Mouse (Mus musculus): Measurements from ENCODE around the gene Klrg1. TPM values are rescaled to one million over a fixed set of nuclear protein-coding genes. Genes with fewer than 3 reads are reported as not detected.

Klrg1 gene
- polyA plus RNA-seq, 1 experiment from 2014 or later, result 0.99 TPM

- no peak overlapping the region for H3K27ac ChIP-seq (ENCODE audit: low read depth, low read length)
- H3K9me3 ChIP-seq (ENCODE audit: control insufficient read depth, low read length), result no peaks in the 10 kb centered on the region
- no peak for ATAC-seq
- H3K36me3 ChIP-seq (ENCODE audit: control insufficient read depth, insufficient read depth, low read length), result no peaks in the 10 kb centered on the region
- peaks cover 5% of the 10 kb centered on the region; the same call in 1 of the 2 replicates for H3K4me1 ChIP-seq (ENCODE audit: control insufficient read depth, insufficient read depth, low read depth, low read length)
- H3K4me3 ChIP-seq (ENCODE audit: low read length), result no peak overlapping the region
- no peaks in the 10 kb centered on the region for H3K27me3 ChIP-seq (replicated peaks; ENCODE audit: control insufficient read depth, insufficient read depth, low read length)
- WGBS, result 52% methylated on average over 9 of the region's 9 CpGs
- no peak overlapping the region for H3K4me2 ChIP-seq (ENCODE audit: low read length)
- H3K9ac ChIP-seq (ENCODE audit: low read depth, low read length), result no peak overlapping the region
Observed at GRCm38 (mm10) chr6:122295242-122295641, 12.6 kb upstream of the Klrg1 start.

DNA sequence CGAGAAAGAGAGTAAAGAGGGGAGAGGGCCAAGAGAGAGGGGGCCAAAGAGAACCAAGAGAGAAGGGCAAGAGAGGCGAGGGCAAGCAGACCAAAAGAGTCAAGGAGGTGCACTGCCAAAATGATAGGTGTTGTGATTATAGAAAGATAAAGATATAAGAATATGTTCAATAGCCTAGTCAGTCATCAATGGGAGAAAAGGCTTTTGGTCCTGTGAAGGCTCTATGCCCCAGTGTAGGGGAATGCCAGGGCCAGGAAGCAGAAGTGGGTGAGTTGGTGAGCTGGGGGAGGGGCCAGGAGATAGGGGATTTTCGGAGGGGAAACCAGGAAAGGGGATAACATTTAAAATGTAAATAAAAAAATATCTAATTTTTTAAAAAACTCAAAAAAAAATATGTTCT is 11.6 kb upstream of the Klrg1 start:
- H3K9me3 ChIP-seq (ENCODE audit: control insufficient read depth, low read length), result no peaks in the 10 kb centered on the region
- H3K27ac ChIP-seq (ENCODE audit: low read depth, low read length), result no peak overlapping the region
- peaks cover 5% of the 10 kb centered on the region; the same call in 1 of the 2 replicates for H3K4me1 ChIP-seq (ENCODE audit: control insufficient read depth, insufficient read depth, low read depth, low read length)
- no peak overlapping the region for H3K4me2 ChIP-seq (ENCODE audit: low read length)
- H3K4me3 ChIP-seq (ENCODE audit: low read length), result no peak overlapping the region
- no peaks in the 10 kb centered on the region for H3K36me3 ChIP-seq (ENCODE audit: control insufficient read depth, insufficient read depth, low read length)
- 80% methylated on average over 3 of the region's 3 CpGs for WGBS
- no peak for ATAC-seq
- H3K9ac ChIP-seq (ENCODE audit: low read depth, low read length), result no peak overlapping the region
- no peaks in the 10 kb centered on the region for H3K27me3 ChIP-seq (replicated peaks; ENCODE audit: control insufficient read depth, insufficient read depth, low read length)

- Histone ChIP-seq H3K9ac (ENCODE audit: low read depth, low read length) (no peak overlapping the region), H3K27me3 (replicated peaks; ENCODE audit: control insufficient read depth, insufficient read depth, low read length) (no peaks in the 10 kb centered on the region), H3K4me3 (ENCODE audit: low read length) (no peak overlapping the region), H3K9me3 (ENCODE audit: control insufficient read depth, low read length) (no peaks in the 10 kb centered on the region), H3K36me3 (ENCODE audit: control insufficient read depth, insufficient read depth, low read length) (no peaks in the 10 kb centered on the region), H3K4me2 (ENCODE audit: low read length) (no peak overlapping the region), H3K4me1 (ENCODE audit: control insufficient read depth, insufficient read depth, low read depth, low read length) (peaks cover 5% of the 10 kb centered on the region; the same call in 1 of the 2 replicates), H3K27ac (ENCODE audit: low read depth, low read length) (no peak overlapping the region)
- WGBS, result 92% methylated on average over 9 of the region's 9 CpGs
- ATAC-seq, result no peak
Observed at GRCm38 (mm10) chr6:122293796-122294195, 11.1 kb upstream of the Klrg1 start.

DNA sequence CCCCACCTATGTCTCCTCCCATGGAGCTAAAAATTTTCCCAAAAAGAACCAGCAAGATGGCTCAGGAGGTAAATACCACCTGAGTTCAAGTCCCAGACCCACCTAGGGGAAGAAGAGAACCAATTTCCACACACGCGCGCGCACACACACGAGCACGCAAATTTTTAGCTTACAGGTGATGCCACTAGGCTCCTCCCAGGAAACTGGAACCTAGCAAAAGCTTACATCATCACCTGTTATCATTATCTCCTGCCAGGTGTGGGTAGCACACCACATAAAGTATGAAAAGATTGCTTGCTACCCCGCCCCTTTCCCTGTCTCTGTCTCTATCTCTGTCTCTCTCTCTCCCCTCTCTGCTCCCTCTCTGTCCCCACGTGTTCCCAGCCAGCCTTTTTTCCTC is 10.4 kb upstream of the Klrg1 start:
- WGBS, result 95% methylated on average over 8 of the region's 8 CpGs
- no peak overlapping the region for H3K27ac ChIP-seq (ENCODE audit: low read depth, low read length)
- H3K4me3 ChIP-seq (ENCODE audit: low read length), result no peak overlapping the region
- no peaks in the 10 kb centered on the region for H3K27me3 ChIP-seq (replicated peaks; ENCODE audit: control insufficient read depth, insufficient read depth, low read length)
- no peaks in the 10 kb centered on the region for H3K9me3 ChIP-seq (ENCODE audit: control insufficient read depth, low read length)
- H3K4me1 ChIP-seq (ENCODE audit: control insufficient read depth, insufficient read depth, low read depth, low read length), result peaks cover 5% of the 10 kb centered on the region; the same call in 1 of the 2 replicates
- H3K4me2 ChIP-seq (ENCODE audit: low read length), result no peak overlapping the region
- no peak for ATAC-seq
- no peaks in the 10 kb centered on the region for H3K36me3 ChIP-seq (ENCODE audit: control insufficient read depth, insufficient read depth, low read length)
- no peak overlapping the region for H3K9ac ChIP-seq (ENCODE audit: low read depth, low read length)

DNA sequence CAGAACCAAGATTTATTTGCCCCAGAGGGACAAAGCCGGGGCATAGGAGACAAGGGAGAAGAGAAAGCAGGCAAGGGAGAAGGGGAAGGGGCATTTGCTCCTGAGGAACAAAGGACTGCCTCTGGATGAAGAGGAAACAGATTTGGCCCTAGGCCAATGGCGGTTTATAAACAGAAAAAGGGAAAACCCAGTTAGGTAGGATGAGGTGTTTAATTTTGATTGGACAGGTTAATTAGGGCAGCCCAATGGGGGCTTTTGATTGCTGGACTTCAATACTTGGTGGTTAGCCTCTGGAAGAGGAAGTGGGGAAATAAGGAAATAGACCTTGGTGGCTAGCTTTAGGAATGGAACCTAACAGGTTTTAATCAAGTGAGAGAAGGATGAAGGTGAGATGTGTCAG is 9.5 kb upstream of the Klrg1 start:
- Histone ChIP-seq H3K4me1 (ENCODE audit: control insufficient read depth, insufficient read depth, low read depth, low read length) (peaks cover 5% of the 10 kb centered on the region; the same call in 1 of the 2 replicates), H3K27me3 (replicated peaks; ENCODE audit: control insufficient read depth, insufficient read depth, low read length) (no peaks in the 10 kb centered on the region), H3K9me3 (ENCODE audit: control insufficient read depth, low read length) (no peaks in the 10 kb centered on the region), H3K27ac (ENCODE audit: low read depth, low read length) (no peak overlapping the region), H3K36me3 (ENCODE audit: control insufficient read depth, insufficient read depth, low read length) (no peaks in the 10 kb centered on the region), H3K4me3 (ENCODE audit: low read length) (no peak overlapping the region), H3K9ac (ENCODE audit: low read depth, low read length) (no peak overlapping the region), H3K4me2 (ENCODE audit: low read length) (no peak overlapping the region)
- ATAC-seq, result no peak
- WGBS, result 62% methylated on average over 2 of the region's 2 CpGs

DNA sequence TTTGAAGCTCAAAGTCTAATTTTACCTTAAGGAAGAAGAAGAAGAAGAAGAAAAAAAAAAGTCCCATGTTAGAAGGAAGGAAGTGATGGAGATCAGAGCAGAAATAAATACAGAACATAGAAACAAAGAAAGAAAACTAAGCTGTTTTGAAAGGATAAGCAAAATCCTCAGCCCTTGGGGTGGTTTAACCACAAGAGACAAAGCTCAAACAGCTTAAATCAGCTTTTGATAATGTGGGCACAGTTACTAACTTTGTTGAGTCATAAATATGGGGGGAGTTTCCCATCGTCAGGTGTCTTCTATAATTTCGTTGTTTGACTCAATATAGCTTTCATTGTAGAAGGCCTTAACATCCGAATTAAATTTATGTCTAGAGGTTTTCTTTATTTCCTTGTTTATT is 9.1 kb upstream of the Klrg1 start:
- ATAC-seq, result no peak
- peaks cover 2% of the 10 kb centered on the region; the same call in 1 of the 2 replicates for H3K4me1 ChIP-seq (ENCODE audit: control insufficient read depth, insufficient read depth, low read depth, low read length)
- no peaks in the 10 kb centered on the region for H3K27me3 ChIP-seq (replicated peaks; ENCODE audit: control insufficient read depth, insufficient read depth, low read length)
- H3K4me2 ChIP-seq (ENCODE audit: low read length), result no peak overlapping the region
- H3K9ac ChIP-seq (ENCODE audit: low read depth, low read length), result no peak overlapping the region
- H3K36me3 ChIP-seq (ENCODE audit: control insufficient read depth, insufficient read depth, low read length), result no peaks in the 10 kb centered on the region
- no peaks in the 10 kb centered on the region for H3K9me3 ChIP-seq (ENCODE audit: control insufficient read depth, low read length)
- WGBS, result 83% methylated on average over 3 of the region's 3 CpGs
- H3K4me3 ChIP-seq (ENCODE audit: low read length), result no peak overlapping the region
- no peak overlapping the region for H3K27ac ChIP-seq (ENCODE audit: low read depth, low read length)

DNA sequence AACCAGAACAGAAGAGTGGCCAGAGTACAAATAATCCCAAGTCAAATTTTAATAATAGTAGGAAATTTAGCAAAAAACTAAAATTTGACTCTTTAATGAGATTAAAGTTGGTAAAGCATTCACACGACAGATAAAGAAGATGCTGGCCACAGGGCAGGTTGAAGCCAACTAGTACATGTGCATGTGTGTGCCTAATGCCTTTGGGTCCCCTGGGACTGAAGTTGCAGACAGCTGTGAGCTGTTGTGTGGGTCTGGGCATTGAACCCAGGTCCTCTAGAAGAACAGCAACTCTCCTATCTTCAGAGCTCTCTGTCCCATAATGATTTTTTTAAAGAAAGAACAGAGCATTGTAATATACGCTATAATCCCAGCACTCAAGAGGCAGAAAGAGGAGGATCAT is 8.6 kb upstream of the Klrg1 start:
- no peaks in the 10 kb centered on the region for H3K9me3 ChIP-seq (ENCODE audit: control insufficient read depth, low read length)
- H3K9ac ChIP-seq (ENCODE audit: low read depth, low read length), result no peak overlapping the region
- no peaks in the 10 kb centered on the region for H3K36me3 ChIP-seq (ENCODE audit: control insufficient read depth, insufficient read depth, low read length)
- no peak overlapping the region for H3K4me3 ChIP-seq (ENCODE audit: low read length)
- no peak overlapping the region for H3K27ac ChIP-seq (ENCODE audit: low read depth, low read length)
- no peak overlapping the region for H3K4me2 ChIP-seq (ENCODE audit: low read length)
- WGBS, result 93% methylated on average over 2 of the region's 2 CpGs
- no peaks in the 10 kb centered on the region for H3K27me3 ChIP-seq (replicated peaks; ENCODE audit: control insufficient read depth, insufficient read depth, low read length)
- H3K4me1 ChIP-seq (ENCODE audit: control insufficient read depth, insufficient read depth, low read depth, low read length), result 0 out of 2 replicates have a peak, but pooled peaks cover under 1% of the 10 kb centered on the region
- no peak for ATAC-seq

- Histone ChIP-seq H3K4me2 (ENCODE audit: low read length) (no peak overlapping the region), H3K36me3 (ENCODE audit: control insufficient read depth, insufficient read depth, low read length) (no peaks in the 10 kb centered on the region), H3K9me3 (ENCODE audit: control insufficient read depth, low read length) (no peaks in the 10 kb centered on the region), H3K27ac (ENCODE audit: low read depth, low read length) (no peak overlapping the region), H3K9ac (ENCODE audit: low read depth, low read length) (no peak overlapping the region), H3K27me3 (replicated peaks; ENCODE audit: control insufficient read depth, insufficient read depth, low read length) (no peaks in the 10 kb centered on the region), H3K4me3 (ENCODE audit: low read length) (no peak overlapping the region), H3K4me1 (ENCODE audit: control insufficient read depth, insufficient read depth, low read depth, low read length) (no peaks in the 10 kb centered on the region)
- ATAC-seq, result no peak
- WGBS, result 60% methylated on average over 3 of the region's 3 CpGs
Observed at GRCm38 (mm10) chr6:122290253-122290652, 7.6 kb upstream of the Klrg1 start.

DNA sequence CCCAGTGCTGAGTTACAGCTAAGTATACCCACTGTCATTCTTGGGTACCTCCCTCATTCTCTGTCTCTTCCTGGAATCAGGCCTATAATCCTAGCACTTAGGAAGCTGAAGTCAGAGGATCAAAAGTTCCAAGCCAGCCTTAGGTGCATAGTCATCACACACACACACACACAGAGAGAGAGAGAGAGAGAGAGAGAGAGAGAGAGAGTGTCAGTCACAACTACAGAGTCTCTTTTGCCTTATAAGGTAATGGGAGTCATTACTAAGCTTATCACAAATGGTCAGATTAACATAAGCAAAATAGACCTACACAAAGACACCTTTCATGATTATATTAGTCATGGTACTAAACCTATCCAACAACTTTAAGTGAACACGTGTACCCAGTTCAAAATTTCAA is 6.6 kb upstream of the Klrg1 start:
- 77% methylated on average over 1 of the region's 1 CpGs for WGBS
- ATAC-seq, result no peak
- Histone ChIP-seq H3K9ac (ENCODE audit: low read depth, low read length) (no peak overlapping the region), H3K9me3 (ENCODE audit: control insufficient read depth, low read length) (no peaks in the 10 kb centered on the region), H3K4me3 (ENCODE audit: low read length) (no peak overlapping the region), H3K4me2 (ENCODE audit: low read length) (no peak overlapping the region), H3K4me1 (ENCODE audit: control insufficient read depth, insufficient read depth, low read depth, low read length) (no peaks in the 10 kb centered on the region), H3K36me3 (ENCODE audit: control insufficient read depth, insufficient read depth, low read length) (no peaks in the 10 kb centered on the region), H3K27me3 (replicated peaks; ENCODE audit: control insufficient read depth, insufficient read depth, low read length) (no peaks in the 10 kb centered on the region), H3K27ac (ENCODE audit: low read depth, low read length) (no peak overlapping the region)

GRCm38 (mm10) chr6:122288263-122288662 is 5.6 kb upstream of the Klrg1 start:
- Histone ChIP-seq H3K27me3 (replicated peaks; ENCODE audit: control insufficient read depth, insufficient read depth, low read length) (no peaks in the 10 kb centered on the region), H3K27ac (ENCODE audit: low read depth, low read length) (no peak overlapping the region), H3K4me3 (ENCODE audit: low read length) (no peak overlapping the region), H3K9me3 (ENCODE audit: control insufficient read depth, low read length) (no peaks in the 10 kb centered on the region), H3K36me3 (ENCODE audit: control insufficient read depth, insufficient read depth, low read length) (no peaks in the 10 kb centered on the region), H3K4me1 (ENCODE audit: control insufficient read depth, insufficient read depth, low read depth, low read length) (no peaks in the 10 kb centered on the region), H3K9ac (ENCODE audit: low read depth, low read length) (no peak overlapping the region), H3K4me2 (ENCODE audit: low read length) (no peak overlapping the region)
- 59% methylated on average over 1 of the region's 1 CpGs for WGBS
- ATAC-seq, result no peak
